Mouse (Mus musculus) skeletal muscle tissue, postnatal 0 days (tissue): ENCODE data around the gene Sh2d6. TPM values are rescaled to one million over a fixed set of nuclear protein-coding genes. Genes with fewer than 3 reads are reported as not detected.

Experiments used
- polyA plus RNA-seq: library from polyadenylated mRNA; unstranded; fragments of >200 nt; fragmentation: Nextera tagmentation; extraction: Ambion mirVana; gene quantifications from 2 replicates; pipeline ENCODE4 v1.2.1, GENCODE M21; 2015

Gene Sh2d6
- polyA plus RNA-seq: 0.38 TPM in 1 of 2 replicates, not detected in the other

GRCm38 (mm10) chr6:72521607-72522006, at the start of gene Sh2d6:
Sh2d6 (minus strand) TSS chr6:72521707.

GRCm38 (mm10) chr6:72544283-72544987, 22.9 kb upstream of the Sh2d6 start, which contains the start of gene Capg:
Capg (plus strand) TSS chr6:72544391.

Other genes with a start within 250 kb of the Sh2d6 start
- gene Sftpb, start 217.1 kb downstream of the Sh2d6 start, polyA plus RNA-seq: 0.22 TPM in 1 of 2 replicates, not detected in the other
- gene Usp39, start 176.5 kb downstream of the Sh2d6 start, polyA plus RNA-seq: 15.0 and 16.4 TPM in 2 replicates
- 13.0 and 15.0 TPM in 2 replicates for gene 0610030E20Rik, start 174.4 kb downstream of the Sh2d6 start, polyA plus RNA-seq
- gene Tmem150a, start 166.3 kb downstream of the Sh2d6 start, polyA plus RNA-seq: 4.4 and 5.5 TPM in 2 replicates
- 47.1 and 53.8 TPM in 2 replicates for gene Rnf181, start 154.8 kb downstream of the Sh2d6 start, polyA plus RNA-seq
- 17.6 and 21.9 TPM in 2 replicates for gene Vamp5, start 141.2 kb downstream of the Sh2d6 start, polyA plus RNA-seq
- gene Vamp8, start 131.0 kb downstream of the Sh2d6 start, polyA plus RNA-seq: 90.7 and 105 TPM in 2 replicates
- gene Ggcx, start 107.4 kb downstream of the Sh2d6 start, polyA plus RNA-seq: 14.1 and 17.0 TPM in 2 replicates
- gene Mat2a, start 82.1 kb downstream of the Sh2d6 start, polyA plus RNA-seq: 274 and 281 TPM in 2 replicates
- 25.8 and 33.7 TPM in 2 replicates for gene Capg, start 22.7 kb upstream of the Sh2d6 start, polyA plus RNA-seq
- gene Elmod3, start 76.7 kb upstream of the Sh2d6 start, polyA plus RNA-seq: 16.9 and 18.8 TPM in 2 replicates
- 58.7 and 60.8 TPM in 2 replicates for gene Retsat, start 76.8 kb upstream of the Sh2d6 start, polyA plus RNA-seq
- 15.5 and 19.4 TPM in 2 replicates for gene Tgoln1, start 95.3 kb upstream of the Sh2d6 start, polyA plus RNA-seq